Mouse (Mus musculus) kidney, adult 2 months (tissue): ENCODE results near the gene Sgip1. TPM values are rescaled to one million over a fixed set of nuclear protein-coding genes. Genes with fewer than 3 reads are reported as not detected.
A peak's percentile ranks its signal among the peaks of the same experiment; 100 is the strongest.

ENCODE experiments used
- DNase-seq: peaks from one replicate; pipeline ENCODE4 v3.0.0; 2021
- H3K27ac ChIP-seq: fragments of 200-500 bp; 2 replicates; pipeline ENCODE4 v1.5.1; 2012; ENCODE audit warnings: low read depth, low read length, control low read depth, inconsistent platforms; ENCODE audit not compliant: insufficient read depth
- H3K27me3 ChIP-seq: fragments of 200-500 bp; replicated peaks from 2 replicates; pipeline ENCODE4 v1.6.1; 2012; ENCODE audit warnings: mild to moderate bottlenecking, moderate library complexity, low read length, inconsistent platforms; ENCODE audit not compliant: control insufficient read depth, insufficient read depth
- H3K36me3 ChIP-seq: fragments of 200-500 bp; 2 replicates; pipeline ENCODE4 v1.6.1; 2012; ENCODE audit warnings: mild to moderate bottlenecking, moderate library complexity, low read length, inconsistent platforms; ENCODE audit not compliant: control insufficient read depth, insufficient read depth
- H3K4me1 ChIP-seq: fragments of 200-500 bp; 2 replicates; pipeline ENCODE4 v1.6.1; 2011; ENCODE audit warnings: low read length; ENCODE audit not compliant: control insufficient read depth, insufficient read depth
- H3K4me3 ChIP-seq: fragments of 200-500 bp; 2 replicates; pipeline ENCODE4 v1.5.1; 2011; ENCODE audit warnings: mild to moderate bottlenecking, low read depth, low read length, control low read depth; ENCODE audit not compliant: insufficient read depth
- CTCF ChIP-seq: fragments of 200-500 bp; conservative IDR thresholded peaks from 2 replicates; pipeline ENCODE4 v1.5.1; 2011; ENCODE audit warnings: low read depth, mild to moderate bottlenecking, control low read depth, low read length, moderate library complexity, mixed read lengths; ENCODE audit not compliant: insufficient read depth, insufficient read length
- POLR2A ChIP-seq: fragments of 200-500 bp; IDR thresholded peaks from one replicate; pipeline ENCODE4 v1.6.1; 2011; ENCODE audit warnings: low read depth, low read length, control low read depth
- WGBS: fragments of 180-500 bp; shearing (Covaris S2); methylation state at CpG from one replicate; pipeline ENCODE4 v1.1.7; 2018; 5-methylcytosine and 5-hydroxymethylcytosine counted together
- polyA plus RNA-seq: library from polyadenylated mRNA; depleted of rRNA; stranded (reverse); fragments of >200 nt; gene quantifications from 2 replicates; pipeline ENCODE4 v1.2.3, GENCODE M21; 2012

Gene Sgip1
- polyA plus RNA-seq, 1 experiment, result 1.1 TPM

DNA sequence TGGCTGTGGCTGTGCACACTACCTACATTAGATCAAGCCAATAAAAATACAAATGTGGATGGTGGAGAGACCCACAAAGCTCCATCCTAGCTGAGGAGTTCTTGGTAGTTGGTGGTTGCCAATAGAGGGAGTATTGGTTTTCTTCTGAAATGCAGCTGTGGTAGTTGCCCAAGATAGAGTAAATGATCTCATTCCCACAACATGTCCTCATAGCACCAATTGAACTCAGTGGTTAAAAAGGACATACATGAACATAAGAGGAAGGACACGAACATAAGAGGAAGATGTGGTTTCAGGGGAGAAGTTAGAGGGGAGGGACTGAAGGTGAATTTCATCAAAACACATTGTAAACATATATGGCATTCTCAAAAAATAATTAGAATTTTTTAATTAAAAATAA is 21.1 kb upstream of the Sgip1 start:
- TF ChIP-seq POLR2A (no peak), CTCF (no peak)
- DNase-seq, result no peak
- Histone ChIP-seq H3K27me3 (no peaks in the 10 kb centered on the region), H3K36me3 (no peaks in the 10 kb centered on the region), H3K4me1 (no peaks in the 10 kb centered on the region), H3K4me3 (no peak overlapping the region), H3K27ac (no peak overlapping the region)
- WGBS, result 50% methylated on average over 1 of the region's 1 CpGs

DNA sequence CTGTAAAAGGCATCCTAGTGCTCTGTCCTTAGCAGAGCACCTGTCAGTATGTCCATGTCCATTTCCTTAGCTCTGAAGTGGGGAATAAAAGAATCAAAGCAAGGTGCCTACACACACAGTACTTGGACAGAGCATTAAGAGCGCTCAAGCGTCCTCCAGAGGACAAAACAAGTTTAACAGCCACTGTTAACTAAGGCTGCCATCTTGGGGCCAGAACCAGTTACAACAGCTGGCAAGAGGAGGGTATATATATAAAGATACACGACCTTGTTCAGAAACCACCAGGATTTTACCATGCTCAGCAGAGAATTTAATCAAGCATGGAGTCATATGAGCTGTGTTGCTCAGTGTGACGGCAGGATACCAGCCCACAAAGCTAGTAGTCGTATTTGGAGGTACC is 16.7 kb upstream of the Sgip1 start:
- 71% methylated on average over 5 of the region's 5 CpGs for WGBS
- no peak overlapping the region for H3K4me3 ChIP-seq
- H3K4me1 ChIP-seq, result no peaks in the 10 kb centered on the region
- H3K27me3 ChIP-seq, result no peaks in the 10 kb centered on the region
- TF ChIP-seq CTCF, result no peak
- no peak for TF ChIP-seq POLR2A
- DNase-seq, result no peak
- no peaks in the 10 kb centered on the region for H3K36me3 ChIP-seq
- no peak overlapping the region for H3K27ac ChIP-seq

- Histone ChIP-seq H3K4me1 (no peaks in the 10 kb centered on the region), H3K27ac (no peak overlapping the region), H3K4me3 (no peak overlapping the region), H3K27me3 (no peaks in the 10 kb centered on the region), H3K36me3 (no peaks in the 10 kb centered on the region)
- no peak for TF ChIP-seq POLR2A
- no peak for TF ChIP-seq CTCF
- WGBS, result 90% methylated on average over 3 of the region's 3 CpGs
- no peak for DNase-seq
These were observed 10.1 kb upstream of the Sgip1 start for GRCm38 (mm10) chr4:102730976-102731375.

GRCm38 (mm10) chr4:102734022-102734657 is 7.0 kb upstream of the Sgip1 start:
- DNase-seq, result no peak
- Histone ChIP-seq H3K36me3 (no peaks in the 10 kb centered on the region), H3K4me3 (no peak overlapping the region), H3K27ac (no peak overlapping the region), H3K4me1 (no peaks in the 10 kb centered on the region), H3K27me3 (no peaks in the 10 kb centered on the region)
- no peak for TF ChIP-seq POLR2A
- TF ChIP-seq CTCF, result no peak
- 78% methylated on average over 9 of the region's 9 CpGs for WGBS

DNA sequence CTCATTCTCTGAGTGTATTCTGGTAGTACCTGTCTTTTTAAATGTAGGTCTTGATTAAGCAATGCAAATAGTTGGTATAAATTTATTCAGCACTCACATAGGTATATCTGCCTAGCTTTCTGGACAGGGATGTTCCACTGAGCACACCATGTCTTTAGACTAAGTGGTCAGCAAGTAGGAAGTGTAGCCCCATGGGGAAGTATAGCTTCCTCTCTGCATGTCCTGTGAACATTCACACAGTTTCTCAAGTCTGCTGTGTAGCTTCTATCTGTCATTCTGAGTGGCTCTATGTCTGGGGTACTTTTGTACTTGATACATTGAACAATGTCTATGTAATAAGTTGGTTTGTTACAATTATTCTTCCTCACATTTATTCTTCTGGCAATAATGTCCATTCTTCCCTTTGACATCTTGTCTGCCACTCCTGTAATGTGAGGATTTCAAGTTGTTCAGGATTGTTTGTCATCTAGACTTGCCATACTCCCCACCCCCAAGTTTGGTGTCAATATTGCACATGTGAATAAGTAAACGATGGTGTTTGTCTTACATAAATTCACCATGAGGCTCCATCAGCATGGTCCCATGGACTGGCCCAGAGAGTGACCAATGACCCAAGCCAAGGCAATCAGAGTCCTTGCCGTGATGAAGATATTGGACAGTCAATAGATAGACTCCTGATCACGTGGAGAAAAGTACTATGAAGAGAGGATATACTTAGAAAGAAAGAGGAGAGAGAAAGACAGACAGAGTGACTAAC is 12.4 kb downstream of the Sgip1 start:
- no peak overlapping the region for H3K4me3 ChIP-seq
- no peak for DNase-seq
- TF ChIP-seq CTCF, result no peak
- TF ChIP-seq POLR2A, result no peak

DNA sequence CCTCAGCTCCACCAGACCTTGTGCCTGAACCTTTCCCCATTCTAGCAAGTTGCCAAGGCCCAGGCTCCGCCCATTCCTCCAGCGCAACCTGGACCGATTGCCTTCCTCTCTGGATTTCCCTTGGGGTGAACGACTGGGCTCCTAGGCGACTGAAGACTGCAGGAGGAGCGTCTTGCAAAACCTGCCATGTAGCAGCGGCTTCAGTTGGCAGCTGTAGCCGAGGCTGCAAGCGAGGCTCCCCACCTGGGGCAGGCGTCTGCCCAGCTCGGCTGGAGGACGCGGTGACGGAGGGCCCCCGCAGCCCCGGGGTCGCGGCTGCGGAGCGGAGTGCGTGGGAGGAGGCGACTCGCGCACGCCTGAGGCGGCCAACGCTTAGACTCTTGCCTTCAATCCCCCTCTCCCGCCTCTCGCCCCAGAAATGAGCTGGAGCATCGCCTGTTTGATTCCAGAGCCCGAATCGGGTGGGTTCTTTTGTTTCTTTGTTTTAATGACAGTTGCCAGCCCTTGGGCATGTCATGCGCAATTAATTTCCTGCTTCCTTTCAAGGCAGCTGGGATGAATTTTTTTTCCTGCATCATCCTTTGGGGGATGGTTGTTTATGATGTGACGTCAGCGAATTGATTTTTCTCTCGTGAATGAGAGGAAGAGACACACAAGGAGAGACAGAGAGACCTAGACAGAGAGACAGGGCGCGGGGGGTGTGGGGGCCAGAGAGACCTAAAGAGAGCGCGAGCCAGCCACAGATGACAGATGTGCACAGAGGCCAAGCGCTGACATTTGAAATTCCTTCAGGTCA is 18.2 kb downstream of the Sgip1 start:
- peak overlapping the region; percentile 47 for H3K4me3 ChIP-seq
- H3K4me1 ChIP-seq, result no peaks in the 10 kb centered on the region
- H3K27me3 ChIP-seq, result no peaks in the 10 kb centered on the region
- H3K36me3 ChIP-seq, result no peaks in the 10 kb centered on the region
- WGBS, result 2% methylated on average over 41 of the region's 41 CpGs
- TF ChIP-seq POLR2A (no peak), CTCF (no peak)
- no peak overlapping the region for H3K27ac ChIP-seq
- peak; percentile 16 for DNase-seq

More for the DNA sequence above, 12.4 kb downstream of the Sgip1 start:
- Histone ChIP-seq H3K4me1 (no peaks in the 10 kb centered on the region), H3K27me3 (no peaks in the 10 kb centered on the region), H3K36me3 (no peaks in the 10 kb centered on the region), H3K27ac (no peak overlapping the region)
- 72% methylated on average over 3 of the region's 3 CpGs for WGBS
